Mouse (Mus musculus): ENCODE measurements at regions not wholly inside any gene's neighbourhood (a gene's known extent, or its start where the extent isn't known, plus 50 kb on each side); places are given as distances from the start of the nearest gene placed in this dataset.

GRCm38 (mm10) chrX:44228847-44229246 lies 139.3 kb downstream of the Dcaf12l2 start:
- DNase-seq = peak; percentile 1

Data from cerebellum, adult 8-10 months (tissue).